Mouse (Mus musculus): ENCODE results near the gene Wrap73. TPM values are rescaled to one million over a fixed set of nuclear protein-coding genes. Genes with fewer than 3 reads are reported as not detected.

Wrap73 gene
- polyA plus RNA-seq, 1 experiment from 2014 or later = 17.3 TPM

GRCm38 (mm10) chr4:154129950-154130349 is 12.2 kb upstream of the Wrap73 start:
- Histone ChIP-seq H3K36me3 (ENCODE audit: control insufficient read depth, insufficient read depth, low read length) (no peaks in the 10 kb centered on the region), H3K4me2 (replicated peaks; ENCODE audit: low read depth) (no peak overlapping the region), H3K4me1 (replicated peaks; ENCODE audit: control insufficient read depth, insufficient read depth) (no peaks in the 10 kb centered on the region), H3K4me3 (ENCODE audit: low read depth, low read length) (no peak overlapping the region), H3K27ac (replicated peaks) (no peak overlapping the region), H3K27me3 (ENCODE audit: control insufficient read depth, insufficient read depth, low read length) (no peaks in the 10 kb centered on the region), H3K9me3 (ENCODE audit: control insufficient read depth, low read length) (no peaks in the 10 kb centered on the region), H3K9ac (ENCODE audit: low read length) (no peak overlapping the region)
- DNase-seq (ENCODE audit: low spot score) = no peak
- TF ChIP-seq CTCF (IDR thresholded peaks at IDR 0.05; ENCODE audit: low read depth) (no peak), EP300 (optimal IDR thresholded peaks at IDR 0.05) (no peak)
- no peak for ATAC-seq (ENCODE audit: low FRiP score, low TSS enrichment)

GRCm38 (mm10) chr4:154131894-154132293 is 10.3 kb upstream of the Wrap73 start:
- DNase-seq (ENCODE audit: low spot score) (no peak), ATAC-seq (ENCODE audit: low FRiP score, low TSS enrichment) (no peak)
- Histone ChIP-seq H3K36me3 (ENCODE audit: control insufficient read depth, insufficient read depth, low read length) (no peaks in the 10 kb centered on the region), H3K4me3 (ENCODE audit: low read depth, low read length) (no peak overlapping the region), H3K9me3 (ENCODE audit: control insufficient read depth, low read length) (no peaks in the 10 kb centered on the region), H3K27ac (replicated peaks) (no peak overlapping the region), H3K4me2 (replicated peaks; ENCODE audit: low read depth) (no peak overlapping the region), H3K27me3 (ENCODE audit: control insufficient read depth, insufficient read depth, low read length) (no peaks in the 10 kb centered on the region), H3K4me1 (replicated peaks; ENCODE audit: control insufficient read depth, insufficient read depth) (no peaks in the 10 kb centered on the region), H3K9ac (ENCODE audit: low read length) (no peak overlapping the region)
- WGBS = 82% methylated on average over 4 of the region's 4 CpGs
- TF ChIP-seq EP300 (optimal IDR thresholded peaks at IDR 0.05) = no peak
- no peak for TF ChIP-seq CTCF (IDR thresholded peaks at IDR 0.05; ENCODE audit: low read depth)

GRCm38 (mm10) chr4:154134803-154135202 is 7.4 kb upstream of the Wrap73 start:
- H3K9ac ChIP-seq (ENCODE audit: low read length) = no peak overlapping the region
- H3K9me3 ChIP-seq (ENCODE audit: control insufficient read depth, low read length) = no peaks in the 10 kb centered on the region
- no peak overlapping the region for H3K27ac ChIP-seq (replicated peaks)
- no peak overlapping the region for H3K4me3 ChIP-seq (ENCODE audit: low read depth, low read length)
- ATAC-seq (ENCODE audit: low FRiP score, low TSS enrichment) (0 out of 2 replicates have a peak, but pooled peaks have one; percentile 15), DNase-seq (ENCODE audit: low spot score) (no peak)
- peaks cover 4% of the 10 kb centered on the region for H3K4me1 ChIP-seq (replicated peaks; ENCODE audit: control insufficient read depth, insufficient read depth)
- 42% methylated on average over 4 of the region's 4 CpGs for WGBS
- H3K4me2 ChIP-seq (replicated peaks; ENCODE audit: low read depth) = no peak overlapping the region
- H3K27me3 ChIP-seq (ENCODE audit: control insufficient read depth, insufficient read depth, low read length) = peaks cover 7% of the 10 kb centered on the region; the same call in 1 of the 2 replicates
- H3K36me3 ChIP-seq (ENCODE audit: control insufficient read depth, insufficient read depth, low read length) = no peaks in the 10 kb centered on the region
- TF ChIP-seq CTCF (IDR thresholded peaks at IDR 0.05; ENCODE audit: low read depth) (no peak), EP300 (optimal IDR thresholded peaks at IDR 0.05) (no peak)

GRCm38 (mm10) chr4:154137139-154137538 is 5.0 kb upstream of the Wrap73 start:
- TF ChIP-seq CTCF (IDR thresholded peaks at IDR 0.05; ENCODE audit: low read depth) (no peak), EP300 (optimal IDR thresholded peaks at IDR 0.05) (no peak)
- Histone ChIP-seq H3K27me3 (ENCODE audit: control insufficient read depth, insufficient read depth, low read length) (peaks cover 7% of the 10 kb centered on the region; the same call in 1 of the 2 replicates), H3K4me1 (replicated peaks; ENCODE audit: control insufficient read depth, insufficient read depth) (peaks cover 7% of the 10 kb centered on the region), H3K36me3 (ENCODE audit: control insufficient read depth, insufficient read depth, low read length) (no peaks in the 10 kb centered on the region), H3K9ac (ENCODE audit: low read length) (no peak overlapping the region), H3K27ac (replicated peaks) (no peak overlapping the region), H3K9me3 (ENCODE audit: control insufficient read depth, low read length) (no peaks in the 10 kb centered on the region), H3K4me3 (ENCODE audit: low read depth, low read length) (no peak overlapping the region), H3K4me2 (replicated peaks; ENCODE audit: low read depth) (no peak overlapping the region)
- no peak for DNase-seq (ENCODE audit: low spot score)
- 69% methylated on average over 5 of the region's 5 CpGs for WGBS
- no peak for ATAC-seq (ENCODE audit: low FRiP score, low TSS enrichment)

GRCm38 (mm10) chr4:154139671-154140181 is 2.4 kb upstream of the Wrap73 start:
- H3K27me3 ChIP-seq (ENCODE audit: control insufficient read depth, insufficient read depth, low read length) = peaks cover 7% of the 10 kb centered on the region; the same call in 1 of the 2 replicates

GRCm38 (mm10) chr4:154140182-154140212 is 2.2 kb upstream of the Wrap73 start, which contains the start of gene Trp73:
Gene Trp73, minus strand, starts transcription at chr4:154140208.
- H3K27ac ChIP-seq (replicated peaks) = no peak within 1 kb of the TSS
- H3K4me1 ChIP-seq (replicated peaks; ENCODE audit: control insufficient read depth, insufficient read depth) = peaks cover 11% of the 10 kb centered on the region
- ATAC-seq (ENCODE audit: low FRiP score, low TSS enrichment) (no peak), DNase-seq (ENCODE audit: low spot score) (no peak)
- H3K27me3 ChIP-seq (ENCODE audit: control insufficient read depth, insufficient read depth, low read length) = peaks cover 7% of the 10 kb centered on the region; the same call in 1 of the 2 replicates
- H3K9me3 ChIP-seq (ENCODE audit: control insufficient read depth, low read length) = no peaks in the 10 kb centered on the region
- no peaks in the 10 kb centered on the region for H3K36me3 ChIP-seq (ENCODE audit: control insufficient read depth, insufficient read depth, low read length)
- 0% methylated on average over 1 of the region's 4 CpGs for WGBS
- peak within 1 kb of the TSS; percentile 51 for H3K4me3 ChIP-seq (ENCODE audit: low read depth, low read length)
- H3K9ac ChIP-seq (ENCODE audit: low read length) = peak within 1 kb of the TSS; percentile 43
- no peak for TF ChIP-seq CTCF (IDR thresholded peaks at IDR 0.05; ENCODE audit: low read depth)
- H3K4me2 ChIP-seq (replicated peaks; ENCODE audit: low read depth) = peak within 1 kb of the TSS; percentile 87

More at GRCm38 (mm10) chr4:154139671-154140181, 2.4 kb upstream of the Wrap73 start:
- TF ChIP-seq EP300 (optimal IDR thresholded peaks at IDR 0.05) (no peak), CTCF (IDR thresholded peaks at IDR 0.05; ENCODE audit: low read depth) (no peak)
- Histone ChIP-seq H3K4me3 (ENCODE audit: low read depth, low read length) (peak overlapping the region; percentile 51), H3K4me1 (replicated peaks; ENCODE audit: control insufficient read depth, insufficient read depth) (peaks cover 11% of the 10 kb centered on the region), H3K9me3 (ENCODE audit: control insufficient read depth, low read length) (no peaks in the 10 kb centered on the region), H3K4me2 (replicated peaks; ENCODE audit: low read depth) (peak overlapping the region; percentile 87), H3K9ac (ENCODE audit: low read length) (peak overlapping the region; percentile 43), H3K27ac (replicated peaks) (no peak overlapping the region), H3K36me3 (ENCODE audit: control insufficient read depth, insufficient read depth, low read length) (no peaks in the 10 kb centered on the region)
- DNase-seq (ENCODE audit: low spot score) (no peak), ATAC-seq (ENCODE audit: low FRiP score, low TSS enrichment) (no peak)
- WGBS = 2% methylated on average over 31 of the region's 59 CpGs
